Comparison of ENCODE assay signal across 8 mouse cellular contexts in genomic region chr1:85649881-85650280, GRCm38 (mm10). TPM values are rescaled to one million over a fixed set of nuclear protein-coding genes. Genes with fewer than 3 reads are reported as not detected.
A peak's percentile ranks its signal among the peaks of the same experiment; 100 is the strongest.
DNase-seq lines count a peak whose midpoint lies in the region; ATAC-seq lines count a peak whose summit lies in the region.
"Not testable (repeated sequence)": the region's sequence is repeated elsewhere in the genome, so short reads cannot be mapped to it uniquely, and the experiment has no call there.

Gene Sp100 (plus strand): TSS chr1:85649988.

- intact Hi-C loops in heart, postnatal 36 days (cut with DNase I) = not testable (repeated sequence)

- peak; percentile 71 for DNase-seq in A20 (ENCODE audit: low read depth, low spot score)
- peak in 1 of 2 experiments; percentile 29 for DNase-seq in adrenal gland, adult 18-20 months (ENCODE audit: low spot score in 2 of 2)
- peak; percentile 42 to 49 for DNase-seq in heart, postnatal 36 days
- peak; percentile 41 to 50 for DNase-seq in kidney, postnatal 25 days
- peak; percentile 23 to 25 for DNase-seq in lung, postnatal 4 days
- peak; percentile 36 for DNase-seq in spleen, adult 12 weeks (ENCODE audit: low spot score)
- DNase-seq in thymus, postnatal 36 days = peak; percentile 59 to 69

- not testable (repeated sequence) for ATAC-seq in erythroid progenitor cell, adult 5-6 weeks (replicated peaks; ENCODE audit: low FRiP score, poor library complexity, severe bottlenecking)

RNA-seq across cellular contexts. Expression of gene Sp100, which starts in this region (rescaled TPM):
- 10 to 100 TPM; 17.1 to 19.6 TPM for total RNA-seq in adrenal gland, adult 18-20 months (2021)
- total RNA-seq in erythroid progenitor cell, adult 5-6 weeks (2015; ENCODE audit: low replicate concordance) = 120 and 159 TPM in 2 replicates
- total RNA-seq in erythroid progenitor cell, adult 5-6 weeks (2017; ENCODE audit: low replicate concordance) = 107 and 170 TPM in 2 replicates
- 10 to 100 TPM; 15.5 to 31.8 TPM for total RNA-seq in heart, postnatal 36 days (2021)
